Comparison of ENCODE assay signal across 14 mouse cellular contexts in genomic region chr6:146961832-146962481, GRCm38 (mm10). TPM values are rescaled to one million over a fixed set of nuclear protein-coding genes. Genes with fewer than 3 reads are reported as not detected.
DNase-seq lines count a peak whose midpoint lies in the region; ATAC-seq and TF ChIP-seq lines count a peak whose summit lies in the region.
"Had no signal": no experiment of that assay in that cellular context is flagged by ENCODE, and none has a peak within 500 bp of the region (broad histone marks: within the 10 kb centered on the region; RNA-seq: fewer than 3 reads in every experiment).

No protein-coding gene starts in this region.

- no peak for ATAC-seq in midbrain, postnatal 0 days (ENCODE audit: low FRiP score)
- no peak for ATAC-seq in midbrain, embryonic 16.5 days
- ATAC-seq: CD4-positive, CD25-positive, alpha-beta regulatory T cell, adult 4 months; inflammation-experienced regulatory T-cells, adult 6 months had no signal

- no peaks in the 10 kb centered on the region for H3K9me3 ChIP-seq in heart, embryonic 10.5 days
- H3K9me3 ChIP-seq in midbrain, postnatal 0 days (ENCODE audit: low read length): no peaks in the 10 kb centered on the region
- H3K9me3 ChIP-seq in midbrain, embryonic 16.5 days (replicated peaks; ENCODE audit: control insufficient read depth, low read length, poor library complexity, severe bottlenecking): no peaks in the 10 kb centered on the region

- intact Hi-C loops in heart, postnatal 36 days (cut with DNase I): loop anchor here (1.0 to 5.0 kb wide), 3 partner anchors 75 to 137 kb away; partner anchors contain the start of gene Ppfibp1

- no peak overlapping the region for H3K4me3 ChIP-seq in heart, embryonic 10.5 days
- H3K4me3 ChIP-seq in midbrain, postnatal 0 days (ENCODE audit: low read depth, low read length): no peak overlapping the region
- H3K4me3 ChIP-seq in midbrain, embryonic 16.5 days (ENCODE audit: low read depth, low read length): no peak overlapping the region
- H3K4me3 ChIP-seq: erythroblast, embryonic 14.5 days had no signal

- peaks cover 64% of the 10 kb centered on the region for H3K4me1 ChIP-seq in heart, embryonic 10.5 days
- peaks cover 4% of the 10 kb centered on the region; the same call in 1 of the 2 replicates for H3K4me1 ChIP-seq in midbrain, postnatal 0 days (ENCODE audit: insufficient read depth, low read length)
- H3K4me1 ChIP-seq in midbrain, embryonic 16.5 days (ENCODE audit: control insufficient read depth, insufficient read depth, low read length): no peaks in the 10 kb centered on the region

- H3K27me3 ChIP-seq in heart, embryonic 10.5 days (ENCODE audit: insufficient read depth, poor library complexity, severe bottlenecking): no peaks in the 10 kb centered on the region
- H3K27me3 ChIP-seq in midbrain, postnatal 0 days (ENCODE audit: insufficient read depth, low read length): no peaks in the 10 kb centered on the region
- no peaks in the 10 kb centered on the region for H3K27me3 ChIP-seq in midbrain, embryonic 16.5 days (ENCODE audit: control insufficient read depth, insufficient read depth, low read depth, low read length)

- H3K4me2 ChIP-seq in midbrain, postnatal 0 days (ENCODE audit: low read depth, low read length, poor library complexity, severe bottlenecking): no peak overlapping the region
- H3K4me2 ChIP-seq in midbrain, embryonic 16.5 days (ENCODE audit: low read length): no peak overlapping the region

- no peak for DNase-seq in heart, embryonic 10.5 days (ENCODE audit: low spot score)
- no peak for DNase-seq in heart, postnatal 36 days
- DNase-seq in midbrain, postnatal 0 days (ENCODE audit: low spot score): peak; percentile 22
- peak; percentile 42 for DNase-seq in liver
- DNase-seq in urinary bladder, postnatal 4 days (ENCODE audit: low spot score in 2 of 2): no peak
- no peak for DNase-seq in adrenal gland, adult 2 months
- no peak for DNase-seq in adrenal gland, adult 18-20 months (ENCODE audit: low spot score in 2 of 2)
- DNase-seq: retina, postnatal 1 day had no signal

- H3K9ac ChIP-seq in midbrain, postnatal 0 days (replicated peaks; ENCODE audit: low read length, poor library complexity, severe bottlenecking): no peak overlapping the region
- no peak overlapping the region for H3K9ac ChIP-seq in midbrain, embryonic 16.5 days (ENCODE audit: low read depth, low read length)

- 15% methylated on average over 6 of the region's 6 CpGs for WGBS in heart, embryonic 10.5 days
- WGBS in midbrain, postnatal 0 days: 67% methylated on average over 6 of the region's 6 CpGs
- WGBS in midbrain, embryonic 16.5 days: 72% methylated on average over 6 of the region's 6 CpGs

- H3K36me3 ChIP-seq in heart, embryonic 10.5 days: 0 out of 2 replicates have a peak, but pooled peaks cover 4% of the 10 kb centered on the region
- H3K36me3 ChIP-seq in midbrain, postnatal 0 days (ENCODE audit: insufficient read depth, low read length): no peaks in the 10 kb centered on the region
- H3K36me3 ChIP-seq in midbrain, embryonic 16.5 days (ENCODE audit: control insufficient read depth, insufficient read depth, low read length): no peaks in the 10 kb centered on the region

- peak; percentile 66 for TF ChIP-seq CTCF in midbrain, postnatal 0 days (IDR thresholded peaks at IDR 0.05)

- H3K27ac ChIP-seq in heart, embryonic 10.5 days: peak overlapping the region; percentile 64; the same call in 1 of the 2 replicates
- no peak overlapping the region for H3K27ac ChIP-seq in midbrain, postnatal 0 days (ENCODE audit: low read depth, low read length)
- no peak overlapping the region for H3K27ac ChIP-seq in midbrain, embryonic 16.5 days (ENCODE audit: low read length)

RNA-seq across cellular contexts. Expression of gene 1700034J05Rik, which starts 7.7 kb away (rescaled TPM):
- 0.22 and 0.33 TPM in 2 replicates for polyA plus RNA-seq in heart, embryonic 10.5 days (2016; fragmentation: Nextera tagmentation; extraction: Ambion mirVana)
- not detected for total RNA-seq in heart, postnatal 36 days (2021)
- total RNA-seq in midbrain, postnatal 0 days (2014; rRNA removed): not detected in 2 replicates
- not detected in 2 replicates for polyA plus RNA-seq in midbrain, postnatal 0 days (2015; fragmentation: Nextera tagmentation; extraction: Ambion mirVana)
- 0.06 TPM in 1 of 2 replicates, not detected in the other for polyA plus RNA-seq in midbrain, embryonic 16.5 days (2015; fragmentation: Nextera tagmentation; extraction: Ambion mirVana)
- total RNA-seq in adrenal gland, adult 2 months (2021): not detected
- not detected in 2 replicates for polyA plus RNA-seq in adrenal gland, adult 2 months (2012; rRNA removed)
- total RNA-seq in adrenal gland, adult 18-20 months (2021): not detected
- total RNA-seq: gastrocnemius, adult 8-10 months; left cerebral cortex, adult 8-10 months had no signal
- polyA plus RNA-seq: CD4-positive, CD25-positive, alpha-beta regulatory T cell, adult 4 months; erythroblast, embryonic 14.5 days had no signal

Comparison
In these comparisons a context has a peak if more than half of its experiments do, and no peak if none do; other contexts are left out.
1. DNase-seq: peak in midbrain, postnatal 0 days (single experiment) and liver (single experiment); none in heart, embryonic 10.5 days (single experiment), heart, postnatal 36 days (0 of 2), urinary bladder, postnatal 4 days (0 of 2), adrenal gland, adult 2 months (single experiment) and adrenal gland, adult 18-20 months (0 of 2).